Mouse (Mus musculus) cerebellum, postnatal 10 days (tissue): ENCODE measurements at regions not wholly inside any gene's neighbourhood (a gene's known extent, or its start where the extent isn't known, plus 50 kb on each side); places are given as distances from the start of the nearest gene placed in this dataset.

Experiments used
- DNase-seq, 2 experiments: peaks; one replicate each; pipeline ENCODE4 v3.0.0; 2021; ENCODE audit warnings: mixed read lengths in 2 of 2

- DNase-seq, result no peak
Observed at GRCm38 (mm10) chr17:45285621-45286189, 147.8 kb downstream of the Cdc5l start.

- no peak for DNase-seq
Observed at GRCm38 (mm10) chr17:45281554-45281953, 152.0 kb downstream of the Cdc5l start.

GRCm38 (mm10) chr17:45279811-45280205, 153.7 kb downstream of the Cdc5l start:
- no peak for DNase-seq

GRCm38 (mm10) chr17:45279075-45279810, 154.3 kb downstream of the Cdc5l start:
- DNase-seq, result no peak

- DNase-seq, result peak; percentile 83 to 89
Observed at GRCm38 (mm10) chr17:45277516-45277915, 156.0 kb downstream of the Cdc5l start.

- peak; percentile 74 to 80 for DNase-seq
Observed at GRCm38 (mm10) chr17:45276686-45277405, 156.7 kb downstream of the Cdc5l start.

GRCm38 (mm10) chr17:45274894-45275293, 158.6 kb downstream of the Cdc5l start:
- peak; percentile 57 for DNase-seq

- peak; percentile 59 to 75 for DNase-seq
Observed at GRCm38 (mm10) chr17:45266776-45267175, 166.8 kb downstream of the Cdc5l start.

GRCm38 (mm10) chr17:45265587-45265986, 167.9 kb downstream of the Cdc5l start:
- DNase-seq, result no peak

- DNase-seq, result peak in 1 of 2 experiments; percentile 22
Observed at GRCm38 (mm10) chr17:45264434-45264833, 169.1 kb downstream of the Cdc5l start.

- DNase-seq, result no peak
Observed at GRCm38 (mm10) chr17:45260421-45260820, 173.1 kb downstream of the Cdc5l start.

- no peak for DNase-seq
Observed at GRCm38 (mm10) chr17:45258007-45258406, 175.5 kb downstream of the Cdc5l start.

- no peak for DNase-seq
Observed at GRCm38 (mm10) chr17:45252593-45253230, 180.8 kb downstream of the Cdc5l start.

GRCm38 (mm10) chr17:45251034-45251730, 182.4 kb downstream of the Cdc5l start:
- peak; percentile 94 to 95 for DNase-seq

GRCm38 (mm10) chr17:45250450-45250849, 183.1 kb downstream of the Cdc5l start:
- no peak for DNase-seq

GRCm38 (mm10) chr17:45247142-45248137, 186.1 kb downstream of the Cdc5l start:
- peak; percentile 69 to 72 for DNase-seq

- DNase-seq, result peak; percentile 77 to 80
Observed at GRCm38 (mm10) chr17:45244870-45245269, 188.7 kb downstream of the Cdc5l start.

- no peak for DNase-seq
Observed at GRCm38 (mm10) chr17:45243103-45243502, 190.4 kb downstream of the Cdc5l start.

GRCm38 (mm10) chr17:45242076-45242475, 191.5 kb downstream of the Cdc5l start:
- DNase-seq, result no peak

GRCm38 (mm10) chr17:45240963-45241543, 192.5 kb downstream of the Cdc5l start:
- no peak for DNase-seq

GRCm38 (mm10) chr17:45240545-45240944, 193.0 kb downstream of the Cdc5l start:
- DNase-seq, result peak; percentile 34 to 55
